Mouse (Mus musculus): ENCODE data around the gene Cep83.

Cep83 gene

GRCm38 (mm10) chr10:94777576-94777975, 89.1 kb downstream of the Cep83 start:
- DNase-seq (ENCODE audit: extremely low read depth, low read depth, low spot score): no peak

- no peak for DNase-seq (ENCODE audit: extremely low read depth, low read depth, low spot score)
Measured at GRCm38 (mm10) chr10:94779319-94779718, 90.9 kb downstream of the Cep83 start.

GRCm38 (mm10) chr10:94780618-94781262, 92.3 kb downstream of the Cep83 start:
- DNase-seq (ENCODE audit: extremely low read depth, low read depth, low spot score): no peak

GRCm38 (mm10) chr10:94789205-94789604, 100.8 kb downstream of the Cep83 start:
- DNase-seq (ENCODE audit: extremely low read depth, low read depth, low spot score): no peak

GRCm38 (mm10) chr10:94793914-94794313, 105.5 kb downstream of the Cep83 start:
- DNase-seq (ENCODE audit: extremely low read depth, low read depth, low spot score): no peak

- DNase-seq (ENCODE audit: extremely low read depth, low read depth, low spot score): no peak
Measured at GRCm38 (mm10) chr10:94794666-94795244, 106.3 kb downstream of the Cep83 start.

- DNase-seq (ENCODE audit: extremely low read depth, low read depth, low spot score): no peak
Measured at GRCm38 (mm10) chr10:94798128-94798527, 109.7 kb downstream of the Cep83 start.

GRCm38 (mm10) chr10:94799485-94800239, 111.2 kb downstream of the Cep83 start:
- DNase-seq (ENCODE audit: extremely low read depth, low read depth, low spot score): no peak

GRCm38 (mm10) chr10:94800677-94801354, 112.4 kb downstream of the Cep83 start:
- DNase-seq (ENCODE audit: extremely low read depth, low read depth, low spot score): no peak

GRCm38 (mm10) chr10:94804029-94804908, 115.8 kb downstream of the Cep83 start:
- no peak for DNase-seq (ENCODE audit: extremely low read depth, low read depth, low spot score)

GRCm38 (mm10) chr10:94804909-94805220, 116.4 kb downstream of the Cep83 start:
- no peak for DNase-seq (ENCODE audit: extremely low read depth, low read depth, low spot score)

- DNase-seq (ENCODE audit: extremely low read depth, low read depth, low spot score): no peak
Measured at GRCm38 (mm10) chr10:94807323-94807722, 118.9 kb downstream of the Cep83 start.

GRCm38 (mm10) chr10:94808275-94808674, 119.8 kb downstream of the Cep83 start:
- no peak for DNase-seq (ENCODE audit: extremely low read depth, low read depth, low spot score)

- DNase-seq (ENCODE audit: extremely low read depth, low read depth, low spot score): no peak
Measured at GRCm38 (mm10) chr10:94809946-94810472, 121.6 kb downstream of the Cep83 start.

GRCm38 (mm10) chr10:94811907-94812851, 123.7 kb downstream of the Cep83 start:
- DNase-seq (ENCODE audit: extremely low read depth, low read depth, low spot score): no peak

GRCm38 (mm10) chr10:94818127-94818526, 129.7 kb downstream of the Cep83 start:
- no peak for DNase-seq (ENCODE audit: extremely low read depth, low read depth, low spot score)

- no peak for DNase-seq (ENCODE audit: extremely low read depth, low read depth, low spot score)
Measured at GRCm38 (mm10) chr10:94818781-94819665, 130.6 kb downstream of the Cep83 start.

- DNase-seq (ENCODE audit: extremely low read depth, low read depth, low spot score): no peak
Measured at GRCm38 (mm10) chr10:94823971-94824760, 135.7 kb downstream of the Cep83 start.
